Mouse (Mus musculus): Measurements from ENCODE around the gene Aig1. TPM values are rescaled to one million over a fixed set of nuclear protein-coding genes. Genes with fewer than 3 reads are reported as not detected.

The Aig1 gene
- polyA plus RNA-seq, 1 experiment = 5.7 TPM

DNA sequence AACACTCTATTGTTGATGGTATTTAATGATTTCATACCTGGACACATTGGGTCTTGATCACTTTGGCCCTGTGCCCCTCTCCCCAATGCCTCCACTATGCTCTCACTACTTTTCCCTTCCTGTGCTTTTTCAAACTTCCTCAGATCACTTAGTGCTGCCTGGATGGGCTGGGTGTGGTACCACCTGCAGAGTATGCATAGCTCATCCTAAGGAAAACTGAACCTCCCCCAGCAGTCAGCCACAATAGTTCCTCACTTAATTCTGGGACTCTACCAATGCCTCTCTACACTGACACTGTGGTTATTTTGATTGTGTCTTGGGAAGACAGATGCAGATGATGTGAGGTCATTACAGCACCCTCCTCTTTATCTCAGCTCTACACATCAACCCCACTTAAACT is 99.9 kb downstream of the Aig1 start:
- H3K4me1 ChIP-seq = no peaks in the 10 kb centered on the region
- H3K4me3 ChIP-seq (replicated peaks) = no peak overlapping the region
- TF ChIP-seq FLI1 (IDR thresholded peaks at IDR 0.05; ENCODE audit: low read length) = no peak
- TF ChIP-seq GATA1 (IDR thresholded peaks at IDR 0.05; ENCODE audit: borderline replicate concordance, low read length) = no peak
- no peaks in the 10 kb centered on the region for H3K27me3 ChIP-seq (replicated peaks)
- no peaks in the 10 kb centered on the region for H3K36me3 ChIP-seq (replicated peaks; ENCODE audit: low read length)
- H3K9me3 ChIP-seq = peaks cover 9% of the 10 kb centered on the region

GRCm38 (mm10) chr10:13767076-13767475 is 101.7 kb downstream of the Aig1 start:
- Histone ChIP-seq H3K27me3 (replicated peaks) (no peaks in the 10 kb centered on the region), H3K4me1 (no peaks in the 10 kb centered on the region), H3K9me3 (no peaks in the 10 kb centered on the region), H3K4me3 (replicated peaks) (no peak overlapping the region), H3K36me3 (replicated peaks; ENCODE audit: low read length) (no peaks in the 10 kb centered on the region)
- no peak for TF ChIP-seq FLI1 (IDR thresholded peaks at IDR 0.05; ENCODE audit: low read length)
- TF ChIP-seq GATA1 (IDR thresholded peaks at IDR 0.05; ENCODE audit: borderline replicate concordance, low read length) = no peak

DNA sequence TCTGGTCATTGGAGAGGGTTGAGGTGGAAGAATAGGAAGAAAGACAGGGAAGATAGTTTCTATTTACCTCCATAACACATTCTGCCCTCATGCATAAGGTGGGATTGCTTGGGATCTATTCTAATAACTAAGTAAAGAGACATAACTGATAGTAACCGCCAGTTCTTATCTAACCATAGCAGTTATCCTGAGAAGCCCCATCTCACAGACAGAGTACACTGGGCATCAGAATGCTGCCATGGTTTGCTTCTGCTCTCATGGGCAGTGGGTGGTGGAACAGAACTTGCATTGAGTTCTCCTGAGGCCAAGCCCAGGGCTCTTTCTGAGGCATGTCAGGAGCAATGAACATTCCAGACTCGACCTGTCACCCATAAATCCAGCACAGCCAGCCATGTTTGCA is 105.6 kb downstream of the Aig1 start:
- H3K9me3 ChIP-seq = no peaks in the 10 kb centered on the region
- no peaks in the 10 kb centered on the region for H3K36me3 ChIP-seq (replicated peaks; ENCODE audit: low read length)
- H3K4me3 ChIP-seq (replicated peaks) = no peak overlapping the region
- no peaks in the 10 kb centered on the region for H3K4me1 ChIP-seq
- TF ChIP-seq FLI1 (IDR thresholded peaks at IDR 0.05; ENCODE audit: low read length) = no peak
- TF ChIP-seq GATA1 (IDR thresholded peaks at IDR 0.05; ENCODE audit: borderline replicate concordance, low read length) = no peak
- H3K27me3 ChIP-seq (replicated peaks) = peaks cover 3% of the 10 kb centered on the region

- Histone ChIP-seq H3K4me1 (peaks cover 4% of the 10 kb centered on the region; the same call in 1 of the 2 replicates), H3K36me3 (replicated peaks; ENCODE audit: low read length) (no peaks in the 10 kb centered on the region), H3K9me3 (0 out of 2 replicates have a peak, but pooled peaks cover 3% of the 10 kb centered on the region), H3K27me3 (replicated peaks) (no peaks in the 10 kb centered on the region), H3K4me3 (replicated peaks) (no peak overlapping the region)
- no peak for TF ChIP-seq FLI1 (IDR thresholded peaks at IDR 0.05; ENCODE audit: low read length)
- TF ChIP-seq GATA1 (IDR thresholded peaks at IDR 0.05; ENCODE audit: borderline replicate concordance, low read length) = no peak
These were observed 114.1 kb downstream of the Aig1 start for GRCm38 (mm10) chr10:13754712-13755111.

DNA sequence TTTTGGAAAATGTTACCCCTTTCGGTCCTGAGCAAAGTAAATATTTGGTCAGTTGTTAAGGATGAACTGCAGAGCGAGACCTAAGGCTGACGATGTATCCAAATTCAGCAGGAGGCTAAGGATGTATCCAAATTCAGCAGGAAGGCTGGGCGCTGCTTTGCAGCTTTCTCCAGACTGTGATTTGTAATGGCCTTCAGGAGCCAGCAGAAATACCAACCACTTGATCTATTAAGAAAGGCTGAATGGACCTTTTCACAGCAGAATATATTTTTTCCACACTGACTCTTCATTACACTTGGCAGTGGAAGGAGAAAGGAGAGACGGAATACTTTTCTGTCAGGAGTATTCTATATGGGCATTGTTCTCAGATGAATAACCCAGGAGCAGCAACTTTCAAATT is 115.0 kb downstream of the Aig1 start:
- Histone ChIP-seq H3K4me1 (peaks cover 4% of the 10 kb centered on the region; the same call in 1 of the 2 replicates), H3K9me3 (0 out of 2 replicates have a peak, but pooled peaks cover 3% of the 10 kb centered on the region), H3K27me3 (replicated peaks) (no peaks in the 10 kb centered on the region), H3K4me3 (replicated peaks) (no peak overlapping the region), H3K36me3 (replicated peaks; ENCODE audit: low read length) (no peaks in the 10 kb centered on the region)
- no peak for TF ChIP-seq GATA1 (IDR thresholded peaks at IDR 0.05; ENCODE audit: borderline replicate concordance, low read length)
- TF ChIP-seq FLI1 (IDR thresholded peaks at IDR 0.05; ENCODE audit: low read length) = no peak

GRCm38 (mm10) chr10:13739494-13740140 is 129.2 kb downstream of the Aig1 start:
- TF ChIP-seq FLI1 (IDR thresholded peaks at IDR 0.05; ENCODE audit: low read length) (no peak), GATA1 (IDR thresholded peaks at IDR 0.05; ENCODE audit: borderline replicate concordance, low read length) (no peak)
- no peaks in the 10 kb centered on the region for H3K27me3 ChIP-seq (replicated peaks)
- peaks cover 7% of the 10 kb centered on the region; the same call in 1 of the 2 replicates for H3K4me1 ChIP-seq
- no peak overlapping the region for H3K4me3 ChIP-seq (replicated peaks)
- no peaks in the 10 kb centered on the region for H3K9me3 ChIP-seq
- H3K36me3 ChIP-seq (replicated peaks; ENCODE audit: low read length) = no peaks in the 10 kb centered on the region

GRCm38 (mm10) chr10:13730039-13730748 is 138.6 kb downstream of the Aig1 start:
- H3K36me3 ChIP-seq (replicated peaks; ENCODE audit: low read length) = no peaks in the 10 kb centered on the region
- no peaks in the 10 kb centered on the region for H3K4me1 ChIP-seq
- TF ChIP-seq FLI1 (IDR thresholded peaks at IDR 0.05; ENCODE audit: low read length) (no peak), GATA1 (IDR thresholded peaks at IDR 0.05; ENCODE audit: borderline replicate concordance, low read length) (no peak)
- H3K4me3 ChIP-seq (replicated peaks) = no peak overlapping the region
- peaks cover 3% of the 10 kb centered on the region for H3K27me3 ChIP-seq (replicated peaks)
- H3K9me3 ChIP-seq = no peaks in the 10 kb centered on the region

GRCm38 (mm10) chr10:13727676-13728075 is 141.1 kb downstream of the Aig1 start:
- Histone ChIP-seq H3K9me3 (no peaks in the 10 kb centered on the region), H3K27me3 (replicated peaks) (peaks cover 3% of the 10 kb centered on the region), H3K36me3 (replicated peaks; ENCODE audit: low read length) (no peaks in the 10 kb centered on the region), H3K4me1 (no peaks in the 10 kb centered on the region), H3K4me3 (replicated peaks) (no peak overlapping the region)
- no peak for TF ChIP-seq FLI1 (IDR thresholded peaks at IDR 0.05; ENCODE audit: low read length)
- TF ChIP-seq GATA1 (IDR thresholded peaks at IDR 0.05; ENCODE audit: borderline replicate concordance, low read length) = no peak

GRCm38 (mm10) chr10:13726206-13726605 is 142.6 kb downstream of the Aig1 start:
- no peaks in the 10 kb centered on the region for H3K36me3 ChIP-seq (replicated peaks; ENCODE audit: low read length)
- TF ChIP-seq GATA1 (IDR thresholded peaks at IDR 0.05; ENCODE audit: borderline replicate concordance, low read length) (no peak), FLI1 (IDR thresholded peaks at IDR 0.05; ENCODE audit: low read length) (no peak)
- H3K4me1 ChIP-seq = no peaks in the 10 kb centered on the region
- peaks cover 3% of the 10 kb centered on the region for H3K27me3 ChIP-seq (replicated peaks)
- no peaks in the 10 kb centered on the region for H3K9me3 ChIP-seq
- no peak overlapping the region for H3K4me3 ChIP-seq (replicated peaks)

DNA sequence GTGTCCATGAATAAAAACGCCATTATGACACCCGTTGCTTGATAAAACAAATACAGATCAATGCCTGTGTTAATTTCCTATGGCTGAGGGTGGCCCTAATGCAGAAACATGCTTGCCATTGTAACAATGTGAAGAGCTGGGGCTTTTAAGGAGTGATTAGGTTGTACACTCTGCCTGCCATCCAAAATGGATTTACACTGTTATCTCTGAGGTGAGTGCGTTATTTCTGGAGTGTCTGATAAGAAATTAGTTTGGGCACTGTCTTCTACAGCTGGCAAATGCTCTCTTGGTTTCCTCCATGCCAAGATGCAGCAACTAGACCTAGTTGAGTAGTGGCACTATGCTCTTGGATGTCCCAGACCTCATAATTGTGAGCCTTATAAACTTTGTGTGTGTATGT is 143.5 kb downstream of the Aig1 start:
- H3K4me3 ChIP-seq (replicated peaks) = no peak overlapping the region
- H3K27me3 ChIP-seq (replicated peaks) = peaks cover 3% of the 10 kb centered on the region
- H3K9me3 ChIP-seq = no peaks in the 10 kb centered on the region
- TF ChIP-seq FLI1 (IDR thresholded peaks at IDR 0.05; ENCODE audit: low read length) (no peak), GATA1 (IDR thresholded peaks at IDR 0.05; ENCODE audit: borderline replicate concordance, low read length) (no peak)
- no peaks in the 10 kb centered on the region for H3K36me3 ChIP-seq (replicated peaks; ENCODE audit: low read length)
- no peaks in the 10 kb centered on the region for H3K4me1 ChIP-seq
